Mouse (Mus musculus) spleen, adult 12 weeks (tissue): ENCODE results near the gene Sema6d.

Source experiments
- DNase-seq: peaks from one replicate; pipeline ENCODE4 v3.0.0; 2022; ENCODE audit warnings: low spot score

Sema6d gene

GRCm38 (mm10) chr2:124470346-124471042, 380.7 kb downstream of the Sema6d start:
- no peak for DNase-seq

- DNase-seq = no peak
Observed at GRCm38 (mm10) chr2:124472674-124473507, 383.1 kb downstream of the Sema6d start.

- DNase-seq = no peak
Observed at GRCm38 (mm10) chr2:124477904-124478303, 388.1 kb downstream of the Sema6d start.

- no peak for DNase-seq
Observed at GRCm38 (mm10) chr2:124478526-124478925, 388.8 kb downstream of the Sema6d start.

- DNase-seq = no peak
Observed at GRCm38 (mm10) chr2:124485761-124486160, 396.0 kb downstream of the Sema6d start.

- DNase-seq = no peak
Observed at GRCm38 (mm10) chr2:124490010-124490801, 400.4 kb downstream of the Sema6d start.

- no peak for DNase-seq
Observed at GRCm38 (mm10) chr2:124495751-124496150, 406.0 kb downstream of the Sema6d start.

GRCm38 (mm10) chr2:124499670-124500069, 409.9 kb downstream of the Sema6d start:
- DNase-seq = no peak

- no peak for DNase-seq
Observed at GRCm38 (mm10) chr2:124505784-124506489, 416.2 kb downstream of the Sema6d start.

GRCm38 (mm10) chr2:124507804-124508203, 418.0 kb downstream of the Sema6d start:
- DNase-seq = no peak

- DNase-seq = no peak
Observed at GRCm38 (mm10) chr2:124509479-124509878, 419.7 kb downstream of the Sema6d start.

- DNase-seq = no peak
Observed at GRCm38 (mm10) chr2:124511826-124512225, 422.1 kb downstream of the Sema6d start.

- no peak for DNase-seq
Observed at GRCm38 (mm10) chr2:124522426-124522825, 432.7 kb downstream of the Sema6d start.

GRCm38 (mm10) chr2:124523667-124524066, 433.9 kb downstream of the Sema6d start:
- no peak for DNase-seq

GRCm38 (mm10) chr2:124524167-124524566, 434.4 kb downstream of the Sema6d start:
- no peak for DNase-seq

- DNase-seq = no peak
Observed at GRCm38 (mm10) chr2:124527641-124528040, 437.9 kb downstream of the Sema6d start.

GRCm38 (mm10) chr2:124530441-124530840, 440.7 kb downstream of the Sema6d start:
- no peak for DNase-seq

- DNase-seq = no peak
Observed at GRCm38 (mm10) chr2:124531062-124531461, 441.3 kb downstream of the Sema6d start.

- DNase-seq = no peak
Observed at GRCm38 (mm10) chr2:124532906-124533305, 443.1 kb downstream of the Sema6d start.

- no peak for DNase-seq
Observed at GRCm38 (mm10) chr2:124533602-124534001, 443.8 kb downstream of the Sema6d start.

GRCm38 (mm10) chr2:124550315-124550714, 460.5 kb downstream of the Sema6d start:
- no peak for DNase-seq
